Mouse (Mus musculus): ENCODE results near the gene Dcaf7. TPM values are rescaled to one million over a fixed set of nuclear protein-coding genes. Genes with fewer than 3 reads are reported as not detected.
A peak's percentile ranks its signal among the peaks of the same experiment; 100 is the strongest.

The Dcaf7 gene
- total and polyA plus RNA-seq, 2 experiments, result 17.1 to 18.3 TPM

- H3K4me3 ChIP-seq (ENCODE audit: insufficient read depth, low read depth, low read length), result no peak overlapping the region
- peaks cover 10% of the 10 kb centered on the region for H3K27me3 ChIP-seq (ENCODE audit: control insufficient read depth, insufficient read depth, low read length)
- no peak for TF ChIP-seq POLR2A (IDR thresholded peaks at IDR 0.05; ENCODE audit: extremely low read depth, insufficient read depth, low read length)
- no peak for TF ChIP-seq CTCF (IDR thresholded peaks at IDR 0.05; ENCODE audit: low read depth, low read length)
- no peak overlapping the region for H3K27ac ChIP-seq (replicated peaks; ENCODE audit: insufficient read depth, low read depth, low read length)
- H3K79me2 ChIP-seq (ENCODE audit: control insufficient read depth, insufficient read depth, low read length), result no peaks in the 10 kb centered on the region
- 56% methylated on average over 11 of the region's 11 CpGs for WGBS
- H3K4me1 ChIP-seq (ENCODE audit: control insufficient read depth, insufficient read depth, low read length), result no peaks in the 10 kb centered on the region
- DNase-seq (ENCODE audit: extremely low read depth, low read depth, low spot score), result peak; percentile 34
- no peak overlapping the region for H3K9ac ChIP-seq (ENCODE audit: low read depth, low read length)
- H3K36me3 ChIP-seq (ENCODE audit: control insufficient read depth, insufficient read depth, low read length), result no peaks in the 10 kb centered on the region
Measured at GRCm38 (mm10) chr11:106013556-106014225, 23.0 kb upstream of the Dcaf7 start.

- 76% methylated on average over 5 of the region's 5 CpGs for whole genome bisulfite sequencing
- no peak for DNase-seq (ENCODE audit: extremely low read depth, low read depth, low spot score)
Measured at GRCm38 (mm10) chr11:106016440-106016839, 20.2 kb upstream of the Dcaf7 start.

DNA sequence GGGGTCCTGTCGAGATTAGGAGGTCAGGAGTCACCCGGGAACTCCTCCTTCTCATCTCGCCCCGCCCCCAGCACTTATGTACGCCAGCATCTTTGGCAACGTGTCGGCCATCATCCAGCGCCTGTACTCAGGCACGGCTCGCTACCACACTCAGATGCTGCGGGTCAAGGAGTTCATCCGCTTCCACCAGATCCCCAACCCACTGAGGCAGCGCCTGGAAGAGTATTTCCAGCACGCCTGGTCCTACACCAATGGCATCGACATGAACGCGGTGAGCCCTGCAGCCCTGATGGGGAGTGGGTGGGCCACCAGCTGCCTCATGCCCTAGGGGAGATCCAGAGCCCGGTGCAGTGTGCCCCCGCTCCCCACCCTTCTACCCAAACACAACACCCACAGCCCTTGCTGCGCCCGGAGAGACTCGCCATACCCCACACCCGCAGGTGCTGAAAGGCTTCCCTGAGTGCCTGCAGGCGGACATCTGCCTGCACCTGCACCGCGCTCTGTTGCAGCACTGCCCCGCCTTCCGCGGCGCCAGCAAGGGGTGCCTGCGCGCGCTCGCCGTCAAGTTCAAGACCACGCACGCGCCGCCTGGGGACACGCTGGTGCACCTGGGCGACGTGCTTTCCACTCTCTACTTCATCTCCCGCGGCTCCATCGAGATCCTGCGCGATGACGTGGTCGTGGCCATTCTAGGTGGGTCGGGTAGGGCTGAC is 16.5 kb upstream of the Dcaf7 start:
- TF ChIP-seq CTCF (IDR thresholded peaks at IDR 0.05; ENCODE audit: low read depth, low read length), result no peak
- TF ChIP-seq POLR2A (IDR thresholded peaks at IDR 0.05; ENCODE audit: extremely low read depth, insufficient read depth, low read length), result no peak
- Histone ChIP-seq H3K27me3 (ENCODE audit: control insufficient read depth, insufficient read depth, low read length) (peaks cover 24% of the 10 kb centered on the region), H3K4me1 (ENCODE audit: control insufficient read depth, insufficient read depth, low read length) (no peaks in the 10 kb centered on the region), H3K4me3 (ENCODE audit: insufficient read depth, low read depth, low read length) (no peak overlapping the region), H3K79me2 (ENCODE audit: control insufficient read depth, insufficient read depth, low read length) (no peaks in the 10 kb centered on the region), H3K27ac (replicated peaks; ENCODE audit: insufficient read depth, low read depth, low read length) (no peak overlapping the region), H3K36me3 (ENCODE audit: control insufficient read depth, insufficient read depth, low read length) (no peaks in the 10 kb centered on the region), H3K9ac (ENCODE audit: low read depth, low read length) (no peak overlapping the region)
- DNase-seq (ENCODE audit: extremely low read depth, low read depth, low spot score), result no peak
- WGBS, result 4% methylated on average over 50 of the region's 50 CpGs

More at GRCm38 (mm10) chr11:106016440-106016839, 20.2 kb upstream of the Dcaf7 start:
- no peaks in the 10 kb centered on the region for H3K79me2 ChIP-seq (ENCODE audit: control insufficient read depth, insufficient read depth, low read length)
- H3K9ac ChIP-seq (ENCODE audit: low read depth, low read length), result no peak overlapping the region
- no peak overlapping the region for H3K27ac ChIP-seq (replicated peaks; ENCODE audit: insufficient read depth, low read depth, low read length)
- no peak overlapping the region for H3K4me3 ChIP-seq (ENCODE audit: insufficient read depth, low read depth, low read length)
- H3K4me1 ChIP-seq (ENCODE audit: control insufficient read depth, insufficient read depth, low read length), result no peaks in the 10 kb centered on the region
- TF ChIP-seq CTCF (IDR thresholded peaks at IDR 0.05; ENCODE audit: low read depth, low read length), result no peak
- TF ChIP-seq POLR2A (IDR thresholded peaks at IDR 0.05; ENCODE audit: extremely low read depth, insufficient read depth, low read length), result no peak
- H3K27me3 ChIP-seq (ENCODE audit: control insufficient read depth, insufficient read depth, low read length), result peaks cover 20% of the 10 kb centered on the region
- no peaks in the 10 kb centered on the region for H3K36me3 ChIP-seq (ENCODE audit: control insufficient read depth, insufficient read depth, low read length)

- Histone ChIP-seq H3K79me2 (ENCODE audit: control insufficient read depth, insufficient read depth, low read length) (no peaks in the 10 kb centered on the region), H3K27ac (replicated peaks; ENCODE audit: insufficient read depth, low read depth, low read length) (no peak overlapping the region), H3K4me3 (ENCODE audit: insufficient read depth, low read depth, low read length) (no peak overlapping the region), H3K4me1 (ENCODE audit: control insufficient read depth, insufficient read depth, low read length) (no peaks in the 10 kb centered on the region), H3K9ac (ENCODE audit: low read depth, low read length) (no peak overlapping the region), H3K27me3 (ENCODE audit: control insufficient read depth, insufficient read depth, low read length) (peaks cover 8% of the 10 kb centered on the region), H3K36me3 (ENCODE audit: control insufficient read depth, insufficient read depth, low read length) (no peaks in the 10 kb centered on the region)
- WGBS, result 69% methylated on average over 3 of the region's 3 CpGs
- TF ChIP-seq POLR2A (IDR thresholded peaks at IDR 0.05; ENCODE audit: extremely low read depth, insufficient read depth, low read length) (no peak), CTCF (IDR thresholded peaks at IDR 0.05; ENCODE audit: low read depth, low read length) (no peak)
- DNase-seq (ENCODE audit: extremely low read depth, low read depth, low spot score), result no peak
Measured at GRCm38 (mm10) chr11:106025774-106026173, 10.9 kb upstream of the Dcaf7 start.

DNA sequence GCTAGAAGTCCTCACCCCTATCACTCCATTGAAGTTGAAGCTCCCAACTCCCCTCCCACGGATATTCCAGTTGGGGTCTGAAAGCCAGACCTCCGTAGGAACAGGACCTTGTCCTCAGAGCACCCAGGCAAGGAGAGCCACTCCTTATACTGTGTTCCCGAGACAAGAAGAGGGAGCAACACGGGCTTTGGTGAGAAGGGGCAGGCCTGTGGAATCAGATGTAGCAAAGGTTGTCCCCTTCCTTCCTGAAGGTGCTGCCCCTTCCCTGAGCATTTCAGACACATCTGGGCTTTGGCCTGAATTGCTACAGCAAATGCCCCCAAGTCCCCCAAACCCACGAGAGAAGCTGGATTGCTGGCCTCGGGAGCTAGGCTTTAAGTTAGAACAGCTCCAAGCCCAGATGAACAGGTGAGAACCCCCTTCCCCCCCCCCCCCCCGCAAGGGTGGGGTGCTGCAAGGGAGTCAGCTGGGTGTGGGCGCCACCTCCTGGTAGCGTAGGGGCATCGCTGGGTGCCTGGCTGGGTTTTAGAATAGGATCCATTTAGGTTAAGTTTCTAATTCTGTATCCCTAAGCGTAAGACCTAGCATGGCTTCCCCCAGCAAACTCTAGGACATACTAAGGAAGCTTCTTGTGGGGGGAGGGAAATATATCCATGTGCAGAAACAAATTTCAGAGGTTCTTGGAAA is 10.1 kb upstream of the Dcaf7 start:
- Histone ChIP-seq H3K36me3 (ENCODE audit: control insufficient read depth, insufficient read depth, low read length) (no peaks in the 10 kb centered on the region), H3K27ac (replicated peaks; ENCODE audit: insufficient read depth, low read depth, low read length) (no peak overlapping the region), H3K79me2 (ENCODE audit: control insufficient read depth, insufficient read depth, low read length) (no peaks in the 10 kb centered on the region), H3K4me3 (ENCODE audit: insufficient read depth, low read depth, low read length) (no peak overlapping the region), H3K4me1 (ENCODE audit: control insufficient read depth, insufficient read depth, low read length) (no peaks in the 10 kb centered on the region), H3K9ac (ENCODE audit: low read depth, low read length) (no peak overlapping the region), H3K27me3 (ENCODE audit: control insufficient read depth, insufficient read depth, low read length) (peaks cover 4% of the 10 kb centered on the region; the same call in 1 of the 2 replicates)
- TF ChIP-seq CTCF (IDR thresholded peaks at IDR 0.05; ENCODE audit: low read depth, low read length), result peak; percentile 84
- TF ChIP-seq POLR2A (IDR thresholded peaks at IDR 0.05; ENCODE audit: extremely low read depth, insufficient read depth, low read length), result no peak
- 28% methylated on average over 11 of the region's 11 CpGs for WGBS
- peak; percentile 24 for DNase-seq (ENCODE audit: extremely low read depth, low read depth, low spot score)
